Mouse (Mus musculus): ENCODE results near the gene Rpl36a-ps1.

- no peak for TF ChIP-seq MYOD1 (IDR thresholded peaks at IDR 0.05; ENCODE audit: control insufficient read depth in 1 of 3, insufficient read length in 2 of 3, low read depth in 2 of 3)
- TF ChIP-seq POLR2A (IDR thresholded peaks at IDR 0.05; ENCODE audit: insufficient read length, low read depth): no peak
- no peak for TF ChIP-seq POLR2AphosphoS2 (IDR thresholded peaks at IDR 0.05; ENCODE audit: insufficient read length, low read depth)
- no peak for TF ChIP-seq MYOG (IDR thresholded peaks at IDR 0.05; ENCODE audit: control insufficient read depth in 1 of 3, insufficient read depth in 1 of 3, insufficient read length in 2 of 3, low read depth in 2 of 3)
- no peak for TF ChIP-seq USF1 (IDR thresholded peaks at IDR 0.05; ENCODE audit: low read depth)
- TF ChIP-seq E2F4 (IDR thresholded peaks at IDR 0.05; ENCODE audit: insufficient read depth): no peak
These were observed 41.7 kb downstream of the Rpl36a-ps1 start for GRCm38 (mm10) chr14:98952441-98952840.
